Comparison of ENCODE assay signal across 8 mouse cellular contexts in the genomic region with DNA sequence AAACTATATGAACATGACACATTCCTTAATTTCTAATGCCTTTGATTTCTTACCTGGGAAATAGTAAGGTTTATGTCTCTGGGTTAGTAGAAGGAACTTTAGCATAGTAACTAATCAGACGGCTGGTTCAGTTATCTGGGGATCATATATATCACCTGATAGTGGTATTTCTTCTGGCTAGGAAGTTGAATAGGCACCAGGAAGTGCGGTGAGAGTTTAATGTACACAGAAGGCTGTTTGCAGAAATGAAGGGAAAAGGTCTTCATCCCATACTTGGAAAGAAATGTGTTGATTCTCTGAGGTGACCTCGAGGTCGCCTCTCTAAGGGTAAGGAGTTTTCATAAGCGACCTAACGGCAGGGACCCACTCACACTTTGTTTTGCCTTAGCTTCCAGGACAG. TPM values are rescaled to one million over a fixed set of nuclear protein-coding genes. Genes with fewer than 3 reads are reported as not detected.
DNase-seq lines count a peak whose midpoint lies in the region; ATAC-seq lines count a peak whose summit lies in the region.

No protein-coding gene starts in this region.

- no peak overlapping the region for H3K9ac ChIP-seq in heart, embryonic 11.5 days (ENCODE audit: low read depth, low read length)
- no peak overlapping the region; the same call in 1 of the 2 replicates for H3K9ac ChIP-seq in hindbrain, embryonic 14.5 days
- H3K9ac ChIP-seq in midbrain, embryonic 11.5 days (ENCODE audit: low read length) = no peak overlapping the region

- H3K27ac ChIP-seq in heart, embryonic 11.5 days (ENCODE audit: low read depth, low read length) = no peak overlapping the region
- H3K27ac ChIP-seq in hindbrain, embryonic 14.5 days = no peak overlapping the region
- no peak overlapping the region for H3K27ac ChIP-seq in midbrain, embryonic 11.5 days (ENCODE audit: low read depth, low read length)

- WGBS in heart, embryonic 11.5 days (ENCODE audit: insufficient replicate concordance) = 17% methylated on average over 6 of the region's 6 CpGs
- 21% methylated on average over 6 of the region's 6 CpGs for WGBS in hindbrain, embryonic 14.5 days
- WGBS in midbrain, embryonic 11.5 days = 23% methylated on average over 6 of the region's 6 CpGs

- H3K4me2 ChIP-seq in heart, embryonic 11.5 days = peak overlapping the region; percentile 93
- peak overlapping the region; percentile 96 for H3K4me2 ChIP-seq in hindbrain, embryonic 14.5 days (replicated peaks)
- peak overlapping the region; percentile 93 for H3K4me2 ChIP-seq in midbrain, embryonic 11.5 days

- intact Hi-C loops in heart, postnatal 14 days (cut with DNase I) = loop anchor here (1.0 to 5.0 kb wide), 4 partner anchors 60 to 434 kb away; no protein-coding TSS in a partner anchor

- no peaks in the 10 kb centered on the region for H3K36me3 ChIP-seq in heart, embryonic 11.5 days (ENCODE audit: control insufficient read depth, insufficient read depth, low read length)
- no peaks in the 10 kb centered on the region for H3K36me3 ChIP-seq in hindbrain, embryonic 14.5 days (replicated peaks; ENCODE audit: control insufficient read depth, insufficient read depth)
- H3K36me3 ChIP-seq in midbrain, embryonic 11.5 days (ENCODE audit: control insufficient read depth, insufficient read depth, low read length) = no peaks in the 10 kb centered on the region

- no peaks in the 10 kb centered on the region for H3K9me3 ChIP-seq in heart, embryonic 11.5 days (replicated peaks; ENCODE audit: control insufficient read depth, low read length)
- no peaks in the 10 kb centered on the region for H3K9me3 ChIP-seq in hindbrain, embryonic 14.5 days (ENCODE audit: control insufficient read depth, low read length)
- H3K9me3 ChIP-seq in midbrain, embryonic 11.5 days (ENCODE audit: control insufficient read depth, low read length) = no peaks in the 10 kb centered on the region

- no peak for DNase-seq in heart, postnatal 14 days
- DNase-seq in hindbrain, embryonic 14.5 days (ENCODE audit: low spot score) = no peak
- no peak for DNase-seq in midbrain, embryonic 11.5 days (ENCODE audit: low spot score, missing footprints)
- DNase-seq in urinary bladder, postnatal 36 days (ENCODE audit: low spot score in 2 of 2) = no peak
- DNase-seq in left cerebral cortex, adult 11 months (ENCODE audit: low spot score) = no peak

- peaks cover 12% of the 10 kb centered on the region for H3K4me1 ChIP-seq in heart, embryonic 11.5 days (ENCODE audit: control insufficient read depth, insufficient read depth, low read length)
- peaks cover 17% of the 10 kb centered on the region for H3K4me1 ChIP-seq in hindbrain, embryonic 14.5 days (replicated peaks; ENCODE audit: control insufficient read depth, insufficient read depth, low read length)
- peaks cover 12% of the 10 kb centered on the region for H3K4me1 ChIP-seq in midbrain, embryonic 11.5 days (ENCODE audit: control insufficient read depth, insufficient read depth, low read length)

- no peak for ATAC-seq in heart, embryonic 11.5 days (replicated peaks; ENCODE audit: insufficient number of reproducible peaks, low FRiP score, low TSS enrichment)
- ATAC-seq in common myeloid progenitor, adult 5-6 weeks (replicated peaks; ENCODE audit: low read depth, poor library complexity, severe bottlenecking) = peak; percentile 9; the same call in 1 of the 2 replicates
- no peak for ATAC-seq in hindbrain, embryonic 14.5 days (ENCODE audit: low FRiP score)
- ATAC-seq in midbrain, embryonic 11.5 days (ENCODE audit: low FRiP score) = peak; percentile 3; the same call in 1 of the 2 replicates
- no peak for ATAC-seq in activated CD4-positive, CD25-positive, alpha-beta regulatory T cell, adult 4 months

- no peaks in the 10 kb centered on the region for H3K27me3 ChIP-seq in heart, embryonic 11.5 days (ENCODE audit: control insufficient read depth, insufficient read depth, low read length)
- peaks cover 14% of the 10 kb centered on the region for H3K27me3 ChIP-seq in hindbrain, embryonic 14.5 days (ENCODE audit: control insufficient read depth, insufficient read depth, low read length)
- H3K27me3 ChIP-seq in midbrain, embryonic 11.5 days (ENCODE audit: control insufficient read depth, insufficient read depth, low read length) = peaks cover 10% of the 10 kb centered on the region; the same call in 1 of the 2 replicates

- H3K4me3 ChIP-seq in heart, embryonic 11.5 days (ENCODE audit: low read depth, low read length) = no peak overlapping the region
- peak overlapping the region; percentile 46 for H3K4me3 ChIP-seq in hindbrain, embryonic 14.5 days (replicated peaks; ENCODE audit: low read length)
- no peak overlapping the region for H3K4me3 ChIP-seq in midbrain, embryonic 11.5 days (ENCODE audit: low read depth, low read length)

RNA-seq across cellular contexts. Expression of a gene that starts 0.3 kb away (rescaled TPM):
- polyA plus RNA-seq in heart, embryonic 11.5 days (2014; fragmentation: Nextera tagmentation; extraction: Ambion mirVana) = 27.0 and 33.9 TPM in 2 replicates
- 10 to 100 TPM; 48.3 to 48.8 TPM for total RNA-seq in heart, postnatal 14 days (2021)
- total RNA-seq in common myeloid progenitor, adult 5-6 weeks (2017) = 1.8 and 4.3 TPM in 2 replicates
- polyA plus RNA-seq in hindbrain, embryonic 14.5 days (2014; fragmentation: Nextera tagmentation; extraction: Ambion mirVana) = 5.5 and 6.6 TPM in 2 replicates
- 17.5 and 17.6 TPM in 2 replicates for polyA plus RNA-seq in midbrain, embryonic 11.5 days (2014; fragmentation: Nextera tagmentation; extraction: Ambion mirVana)
- polyA plus RNA-seq in activated CD4-positive, CD25-positive, alpha-beta regulatory T cell, adult 4 months (2017; shearing (Covaris generic)) = not detected

Comparison
In these comparisons a context has a peak if more than half of its experiments do, and no peak if none do; other contexts are left out.
1. ATAC-seq: peak in common myeloid progenitor, adult 5-6 weeks (single experiment) and midbrain, embryonic 11.5 days (single experiment); none in heart, embryonic 11.5 days (single experiment), hindbrain, embryonic 14.5 days (single experiment) and activated CD4-positive, CD25-positive, alpha-beta regulatory T cell, adult 4 months (single experiment).
2. Peak in every context shown above with its lines, with median percentiles within 50 percentile points of each other: H3K4me2 ChIP-seq.